Mouse (Mus musculus): Measurements from ENCODE around the gene Vmn2r44.
"Not testable (repeated sequence)": the region's sequence is repeated elsewhere in the genome, so short reads cannot be mapped to it uniquely, and the experiment has no call there.

Gene Vmn2r44

DNA sequence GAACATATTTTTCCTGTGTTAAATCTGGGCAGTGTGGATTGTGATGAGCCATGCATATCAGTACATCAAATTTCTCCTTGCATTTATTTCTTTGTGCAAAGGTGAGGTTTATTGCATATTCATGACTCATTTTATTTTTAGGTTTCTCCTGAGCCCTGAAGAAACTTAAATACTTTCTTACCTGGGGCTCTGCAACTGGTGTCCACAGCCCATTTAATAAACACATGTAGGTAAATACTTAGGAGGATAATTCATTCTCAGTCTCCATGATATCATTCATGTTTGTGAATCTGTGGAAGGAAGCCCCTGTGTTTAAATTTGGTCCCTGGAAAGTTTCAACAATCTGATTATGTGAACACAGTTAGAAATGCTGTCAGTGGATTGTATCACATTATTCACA, at the start of gene Vmn2r44:
Vmn2r44 (minus strand) TSS at position 101 of the 400 bp plus-strand sequence.
- not testable (repeated sequence) for DNase-seq (ENCODE audit: low spot score in 2 of 2)

- DNase-seq (ENCODE audit: low spot score in 2 of 2), result not testable (repeated sequence)
Measured at GRCm38 (mm10) chr7:8357879-8358278, 25.3 kb downstream of the Vmn2r44 start.

All from heart, adult 9 months (tissue).